Mouse (Mus musculus) left cerebral cortex, adult 2 months (tissue): ENCODE data around the gene C2. TPM values are rescaled to one million over a fixed set of nuclear protein-coding genes. Genes with fewer than 3 reads are reported as not detected.
A peak's percentile ranks its signal among the peaks of the same experiment; 100 is the strongest.
"Not testable (repeated sequence)": the region's sequence is repeated elsewhere in the genome, so short reads cannot be mapped to it uniquely, and the experiment has no call there.

ENCODE experiments used
- DNase-seq, 2 experiments: peaks; one replicate each; pipeline ENCODE4 v3.0.0; 2021 to 2022; ENCODE audit warnings: low spot score in 2 of 2, mixed read lengths in 1 of 2; ENCODE audit errors: extremely low spot score in 1 of 2
- H3K27ac ChIP-seq: fragments of 200-600 bp; 2 replicates; pipeline ENCODE4 v1.8.1; 2022
- H3K4me3 ChIP-seq: fragments of 200-600 bp; 2 replicates; pipeline ENCODE4 v1.8.1; 2022
- CTCF ChIP-seq: fragments of 200-600 bp; IDR thresholded peaks from 2 replicates; pipeline ENCODE4 v1.8.1; 2022; ENCODE audit warnings: antibody characterized with exemption, mild to moderate bottlenecking, moderate library complexity
- intact Hi-C: fragments of 180-260 bp; cut with DNase I; formaldehyde crosslinking; loops from one replicate; pipeline ENCODE4 v1.15.1; 2025
- total RNA-seq, 2 experiments: library from RNA; stranded (reverse); gene quantifications; 2 replicates each; pipeline ENCODE4 v1.2.3; 2021

Gene C2
- total RNA-seq, 2 experiments from 2014 or later = 2.1 to 2.2 TPM

DNA sequence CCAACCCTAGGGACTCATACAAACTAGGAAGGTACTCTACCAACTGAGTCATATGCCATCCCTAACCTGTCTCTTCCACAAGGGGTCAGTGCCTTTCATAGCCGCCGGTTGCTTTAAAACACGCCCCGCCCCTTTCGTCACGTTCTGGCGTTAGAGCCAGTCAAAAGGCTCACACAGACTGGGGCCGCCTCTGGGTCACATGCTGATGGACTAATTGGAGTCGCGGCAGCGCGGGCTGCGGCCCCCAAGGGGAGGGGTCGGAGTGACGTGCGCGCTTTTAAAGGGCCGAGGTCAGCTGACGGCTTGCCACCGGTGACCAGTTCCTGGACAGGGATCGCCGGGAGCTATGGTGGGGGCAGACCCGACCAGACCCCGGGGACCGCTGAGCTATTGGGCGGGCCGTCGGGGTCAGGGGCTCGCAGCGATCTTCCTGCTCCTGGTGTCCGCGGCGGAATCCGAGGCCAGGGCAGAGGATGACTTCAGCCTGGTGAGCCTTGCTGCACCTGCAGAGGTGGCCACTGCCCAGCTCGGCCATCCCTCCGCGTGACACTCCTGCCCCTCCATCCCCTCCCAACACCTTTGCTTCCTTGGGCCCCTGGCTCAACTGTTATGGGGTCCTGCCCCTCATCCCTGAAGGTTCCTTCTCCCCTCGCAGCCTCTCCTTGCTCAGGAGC, 33.1 kb upstream of the C2 start, which contains the start of gene Neu1:
TSS of gene Neu1 (plus strand) at position 193 of the 674 bp plus-strand sequence.
- Histone ChIP-seq H3K4me3 (peak within 1 kb of the TSS; percentile 75), H3K27ac (peak within 1 kb of the TSS; percentile 90)
- peak; percentile 97 for DNase-seq
- TF ChIP-seq CTCF = peak; percentile 78
- intact Hi-C loops = loop anchor here (2.0 kb wide), 2 partner anchors 20 to 32 kb away; partner anchors contain the start of genes C2 and Ehmt2

- Histone ChIP-seq H3K4me3 (no peak overlapping the region), H3K27ac (no peak overlapping the region)
- no peak for TF ChIP-seq CTCF
- DNase-seq = no peak
- intact Hi-C loops = no loop called here
Observed at GRCm38 (mm10) chr17:34928841-34929240, 30.8 kb upstream of the C2 start.

- Histone ChIP-seq H3K27ac (peak overlapping the region; percentile 50; the same call in 1 of the 2 replicates), H3K4me3 (no peak overlapping the region)
- intact Hi-C loops = no loop called here
- TF ChIP-seq CTCF = no peak
- peak in 1 of 2 experiments; percentile 33 for DNase-seq
Observed at GRCm38 (mm10) chr17:34927306-34928019, 29.4 kb upstream of the C2 start.

DNA sequence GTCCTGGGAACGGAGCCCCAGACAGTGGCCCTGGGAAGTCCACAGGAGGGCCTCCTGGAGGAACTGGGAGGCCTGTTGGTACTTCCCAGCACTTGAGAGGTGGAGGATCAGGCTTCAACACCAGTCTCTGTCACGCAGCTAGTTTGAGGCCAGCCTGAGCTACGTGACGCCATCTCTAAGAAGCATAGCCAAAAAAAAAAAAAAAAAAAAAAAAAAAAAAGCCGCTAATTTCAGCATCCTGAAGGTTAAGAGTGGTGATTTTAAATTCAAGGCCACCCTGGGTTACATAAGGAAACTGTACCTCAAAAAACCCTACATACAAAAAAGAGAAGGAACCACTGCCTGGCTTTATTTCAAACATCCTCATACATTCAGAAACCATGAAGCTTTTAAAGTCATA, 26.2 kb upstream of the C2 start:
- intact Hi-C loops = no loop called here
- no peak for TF ChIP-seq CTCF
- Histone ChIP-seq H3K27ac (no peak overlapping the region), H3K4me3 (no peak overlapping the region)
- DNase-seq = no peak

GRCm38 (mm10) chr17:34922939-34923338, 24.9 kb upstream of the C2 start:
- no peak for DNase-seq
- Histone ChIP-seq H3K27ac (no peak overlapping the region), H3K4me3 (no peak overlapping the region)
- TF ChIP-seq CTCF = peak; percentile 16
- intact Hi-C loops = no loop called here

- H3K4me3 ChIP-seq = no peak overlapping the region
Observed at GRCm38 (mm10) chr17:34917188-34917587, 19.1 kb upstream of the C2 start.

GRCm38 (mm10) chr17:34916316-34916715, 18.3 kb upstream of the C2 start:
- TF ChIP-seq CTCF = no peak
- no peak overlapping the region for H3K4me3 ChIP-seq
- no peak overlapping the region for H3K27ac ChIP-seq
- intact Hi-C loops = no loop called here
- no peak for DNase-seq

More at GRCm38 (mm10) chr17:34917188-34917587, 19.1 kb upstream of the C2 start:
- DNase-seq = no peak
- H3K27ac ChIP-seq = no peak overlapping the region
- TF ChIP-seq CTCF = no peak
- intact Hi-C loops = no loop called here

- Histone ChIP-seq H3K27ac (no peak overlapping the region), H3K4me3 (no peak overlapping the region)
- intact Hi-C loops = no loop called here
- TF ChIP-seq CTCF = peak; percentile 6; the same call in 1 of the 2 replicates
- no peak for DNase-seq
Observed at GRCm38 (mm10) chr17:34915410-34915831, 17.4 kb upstream of the C2 start.

GRCm38 (mm10) chr17:34913930-34914665, 16.0 kb upstream of the C2 start, which contains the start of gene Slc44a4:
Slc44a4 (plus strand) TSS chr17:34914466.
- intact Hi-C loops = no loop called here
- H3K4me3 ChIP-seq = no peak within 1 kb of the TSS
- no peak for DNase-seq
- no peak within 1 kb of the TSS for H3K27ac ChIP-seq
- TF ChIP-seq CTCF = no peak

DNA sequence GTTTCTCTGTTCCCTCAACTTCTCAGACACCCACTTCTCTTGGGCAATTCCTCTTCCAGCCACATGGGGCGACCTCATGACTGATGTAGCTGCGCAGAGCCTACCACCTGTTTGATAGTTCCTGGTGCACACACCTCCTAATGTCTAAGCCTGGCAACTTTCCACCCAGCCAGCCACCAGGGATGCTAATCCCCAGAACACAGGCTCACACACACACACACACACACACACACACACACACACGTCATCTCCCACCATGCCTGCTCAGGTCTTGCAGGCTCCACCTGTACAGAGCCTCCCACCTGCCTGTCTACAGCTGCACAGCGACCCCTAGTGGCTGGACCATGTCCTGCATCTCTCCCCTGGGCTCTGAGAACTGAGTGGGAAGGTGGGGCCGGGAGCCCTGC, 13.9 kb upstream of the C2 start:
- peak; percentile 51 to 67 for DNase-seq
- intact Hi-C loops = no loop called here
- no peak overlapping the region for H3K27ac ChIP-seq
- peak; percentile 70 for TF ChIP-seq CTCF
- no peak overlapping the region for H3K4me3 ChIP-seq

DNA sequence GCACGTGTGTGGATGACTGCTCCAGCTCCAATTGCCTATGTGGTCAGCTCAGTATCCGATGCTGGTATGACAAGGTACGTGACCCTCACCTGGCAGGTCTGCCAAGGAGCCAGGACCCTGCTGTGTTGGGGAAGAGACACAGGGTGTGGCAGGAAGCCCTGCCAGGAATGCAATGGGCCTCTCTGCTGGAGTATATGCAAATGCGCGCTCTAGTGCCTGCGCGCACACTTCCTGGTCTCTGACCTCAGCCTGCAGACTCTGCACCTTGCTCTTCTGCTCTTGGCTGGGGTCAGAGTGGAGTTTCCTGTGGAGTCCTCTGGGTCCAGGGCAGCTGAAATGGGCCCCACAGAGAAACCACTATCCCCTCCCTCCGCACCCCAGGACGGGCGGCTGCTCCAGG, 12.9 kb upstream of the C2 start:
- TF ChIP-seq CTCF = no peak
- Histone ChIP-seq H3K4me3 (no peak overlapping the region), H3K27ac (no peak overlapping the region)
- no peak for DNase-seq
- intact Hi-C loops = no loop called here

- no peak for TF ChIP-seq CTCF
- Histone ChIP-seq H3K4me3 (no peak overlapping the region), H3K27ac (no peak overlapping the region)
- no peak for DNase-seq
- intact Hi-C loops = no loop called here
Observed at GRCm38 (mm10) chr17:34902895-34903294, 4.8 kb upstream of the C2 start.

DNA sequence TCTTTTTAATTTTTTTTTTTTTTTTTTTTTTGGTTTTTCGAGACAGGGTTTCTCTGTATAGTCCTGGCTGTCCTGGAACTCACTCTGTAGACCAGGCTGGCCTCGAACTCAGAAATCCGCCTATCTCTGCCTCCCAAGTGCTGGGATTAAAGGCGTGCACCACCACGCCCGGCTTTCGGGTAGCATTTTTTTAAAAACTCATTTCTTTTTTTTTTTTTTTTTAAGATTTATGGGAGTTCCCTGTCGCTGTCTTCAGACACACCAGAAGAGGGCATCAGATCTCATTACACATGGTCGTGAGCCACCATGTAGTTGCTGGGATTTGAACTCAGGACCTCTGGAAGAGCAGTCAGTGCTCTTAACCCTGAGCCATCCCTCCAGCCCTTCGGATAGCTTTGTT, 3.9 kb upstream of the C2 start:
- DNase-seq, intact Hi-C loops, H3K4me3 ChIP-seq, H3K27ac ChIP-seq: not testable (repeated sequence)

DNA sequence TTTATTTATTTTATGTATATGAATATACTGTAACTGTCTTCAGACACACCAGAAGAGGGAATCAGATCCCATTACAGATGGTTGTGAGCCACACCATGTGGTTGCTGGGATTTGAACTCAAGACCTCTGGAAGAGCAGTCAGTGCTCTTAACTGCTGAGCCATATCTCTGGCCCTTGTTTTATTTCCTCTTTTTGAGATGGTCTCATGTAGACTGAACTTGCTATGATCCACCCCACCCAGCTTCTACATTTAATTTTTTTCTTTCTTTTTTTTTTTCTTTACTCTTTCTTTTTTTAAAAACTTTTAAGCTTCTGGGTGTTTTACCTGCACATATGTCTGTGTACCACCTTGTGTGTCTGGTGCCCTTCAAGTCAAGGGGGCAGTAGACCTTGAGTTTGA, 2.8 kb upstream of the C2 start:
- intact Hi-C loops, DNase-seq, H3K4me3 ChIP-seq, H3K27ac ChIP-seq: not testable (repeated sequence)
